Mouse (Mus musculus) granulocyte monocyte progenitor cell, adult 5-6 weeks (primary cell): ENCODE results near the gene Foxp1. TPM values are rescaled to one million over a fixed set of nuclear protein-coding genes. Genes with fewer than 3 reads are reported as not detected.

Experiments used
- ATAC-seq: replicated peaks from 2 replicates; pipeline ENCODE4 v1.8.0; 2016; ENCODE audit warnings: mild to moderate bottlenecking, moderate TSS enrichment, inconsistent platforms; ENCODE audit not compliant: poor library complexity, severe bottlenecking
- total RNA-seq, 2 experiments: library from RNA; stranded (forward) in 1 of 2; stranded (reverse) in 1 of 2; fragments of 200-712, 200-1000 nt in 1 of 2; fragments of >200 nt in 1 of 2; fragmentation: Nextera tagmentation in 1 of 2; gene quantifications; 2 replicates each; pipeline ENCODE4 v1.2.3; 2014 to 2017

Gene Foxp1
- 124 and 128 TPM in 2 replicates for total RNA-seq (2014; fragmentation: Nextera tagmentation)
- 62.0 and 68.5 TPM in 2 replicates for total RNA-seq (2017)

GRCm38 (mm10) chr6:99522359-99523108 lies at the start of gene Foxp1:
TSS of gene Foxp1 (minus strand) at chr6:99522721.
- ATAC-seq, result peak; percentile 27

DNA sequence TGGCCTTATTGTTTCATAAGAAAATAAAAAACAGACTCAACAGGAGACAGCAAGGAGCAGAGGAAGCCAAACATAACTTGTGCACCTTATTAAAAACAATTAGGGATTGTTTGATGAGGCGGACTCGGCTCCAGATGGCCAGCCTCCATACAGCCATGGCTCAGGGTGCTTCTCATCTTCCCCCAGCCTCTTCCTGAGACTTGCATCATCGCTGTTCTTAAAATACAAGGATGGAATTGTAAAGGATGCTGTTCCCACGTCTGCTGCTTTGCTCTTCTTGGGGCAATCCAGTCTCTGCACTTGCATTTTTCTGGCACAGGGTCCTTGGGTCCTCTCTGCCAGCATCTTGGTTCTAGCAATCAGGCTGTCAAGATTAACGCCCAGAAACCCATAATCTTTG lies 49.5 kb upstream of the Foxp1 start:
- ATAC-seq, result no peak

DNA sequence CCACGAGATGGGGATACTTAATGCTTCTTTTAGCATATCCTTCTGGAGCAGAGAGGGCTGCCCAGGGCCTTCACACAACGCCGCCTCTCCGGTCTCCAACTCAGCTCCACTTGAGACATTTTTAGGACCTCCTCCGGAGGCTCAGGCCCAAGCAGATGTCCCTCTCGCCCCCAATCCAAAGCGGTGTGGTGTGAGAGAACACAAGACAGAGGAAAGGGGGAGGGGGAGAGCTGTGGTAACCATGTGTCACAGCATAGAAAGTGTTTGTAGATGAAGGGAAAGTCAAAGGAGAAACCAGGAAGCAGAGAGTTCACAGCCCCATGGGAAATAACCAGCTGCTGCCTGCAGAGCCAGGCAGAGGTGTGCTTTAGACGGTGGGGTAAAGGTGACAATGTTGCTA lies 44.4 kb upstream of the Foxp1 start:
- no peak for ATAC-seq

GRCm38 (mm10) chr6:99564766-99565165 lies 42.2 kb upstream of the Foxp1 start:
- no peak for ATAC-seq

DNA sequence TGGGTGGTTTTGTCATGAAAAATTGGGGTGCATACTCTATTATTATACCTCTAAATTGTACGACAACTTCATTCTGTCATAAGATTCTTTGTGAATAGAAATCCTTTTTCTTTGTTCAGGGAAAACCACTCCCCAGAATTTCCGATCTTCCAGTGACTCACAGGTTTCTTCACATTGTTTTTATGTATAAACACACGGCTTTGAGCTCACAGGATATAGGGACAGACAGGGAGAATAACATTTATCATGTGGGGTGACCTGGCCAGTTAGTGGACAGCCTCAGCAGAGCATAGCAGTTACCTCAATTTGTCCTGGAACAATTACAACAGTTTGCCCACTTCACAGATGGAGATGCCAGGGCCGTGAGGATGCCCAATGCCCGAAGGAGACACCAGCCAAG lies 34.4 kb upstream of the Foxp1 start:
- ATAC-seq, result no peak

DNA sequence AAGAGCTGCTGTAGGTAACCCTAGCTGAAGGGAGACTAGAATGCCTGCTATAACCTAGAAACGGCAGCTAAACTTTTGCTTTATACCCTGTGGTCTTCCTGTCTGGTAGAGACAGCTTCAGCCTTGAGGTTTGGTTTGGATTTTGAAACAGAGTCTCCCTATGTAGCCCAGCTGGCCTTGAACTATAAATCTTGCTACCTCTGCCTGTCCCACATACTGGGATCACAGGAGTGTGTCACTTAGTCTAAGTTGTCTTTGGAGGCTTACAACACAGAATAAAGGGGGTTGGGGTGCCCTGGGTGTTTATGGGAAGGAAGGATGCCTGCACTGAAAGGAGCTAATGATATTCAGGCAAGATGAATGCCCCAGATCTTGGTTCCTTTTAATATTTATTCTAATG lies 30.3 kb upstream of the Foxp1 start:
- no peak for ATAC-seq

- no peak for ATAC-seq
Observed at GRCm38 (mm10) chr6:99546416-99546815, 23.9 kb upstream of the Foxp1 start.

- no peak for ATAC-seq
Observed at GRCm38 (mm10) chr6:99545437-99545836, 22.9 kb upstream of the Foxp1 start.

DNA sequence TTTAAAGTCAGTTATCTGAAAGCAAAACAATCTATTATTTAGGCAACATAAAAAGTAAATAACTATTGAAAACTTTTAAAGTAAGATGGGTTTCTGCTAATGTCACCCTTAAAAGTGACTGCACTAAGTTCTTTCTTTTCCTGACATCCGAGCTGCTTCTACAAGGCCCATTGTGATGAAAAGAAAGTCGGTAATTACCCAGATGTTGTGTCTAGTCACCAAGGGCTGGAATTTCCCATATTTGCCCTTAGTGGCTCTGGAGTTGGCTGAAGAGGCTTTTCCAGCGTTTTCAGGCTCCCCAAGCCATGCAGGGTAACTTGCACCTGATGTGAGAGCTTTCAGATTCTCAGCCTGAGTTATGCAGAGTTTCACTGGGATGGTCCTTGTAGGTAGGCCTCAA lies 18.6 kb upstream of the Foxp1 start:
- ATAC-seq, result no peak

- ATAC-seq, result no peak
Observed at GRCm38 (mm10) chr6:99540653-99541052, 18.1 kb upstream of the Foxp1 start.

GRCm38 (mm10) chr6:99540146-99540545 lies 17.6 kb upstream of the Foxp1 start:
- no peak for ATAC-seq

DNA sequence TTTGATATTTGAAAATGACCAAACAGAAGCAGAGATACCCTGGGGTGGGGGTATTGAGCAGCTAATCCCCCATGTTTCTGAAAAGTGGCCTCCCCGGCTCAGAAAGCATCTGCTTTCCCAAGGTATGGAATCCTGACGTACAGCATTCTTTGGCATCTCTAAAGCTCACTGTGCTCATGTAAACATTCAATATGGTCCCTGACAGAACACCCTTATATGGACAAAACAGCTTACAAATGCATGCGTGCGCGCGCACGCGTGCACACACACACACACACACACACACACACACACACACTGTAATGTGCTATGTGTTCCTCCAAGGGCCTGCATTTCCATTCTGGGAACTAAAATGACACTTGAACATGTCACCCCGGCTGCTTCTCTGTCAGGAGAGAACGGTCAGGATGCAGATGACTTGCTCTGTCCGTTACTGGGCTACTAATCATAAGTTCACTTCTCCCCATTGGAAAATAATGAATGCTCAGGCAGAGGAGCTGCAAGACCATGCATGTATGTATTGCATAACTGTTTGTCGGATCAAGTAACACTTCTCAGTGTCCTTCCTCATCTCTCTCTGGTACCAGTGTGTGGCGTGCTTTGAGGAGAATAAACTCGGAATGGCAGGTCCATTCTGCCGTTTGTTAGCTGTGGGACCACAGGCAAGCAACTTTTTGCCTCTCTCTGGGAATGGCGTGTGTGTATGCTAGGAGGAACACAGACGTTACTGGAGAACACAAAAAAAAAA lies 15.8 kb upstream of the Foxp1 start:
- ATAC-seq, result peak; percentile 71

DNA sequence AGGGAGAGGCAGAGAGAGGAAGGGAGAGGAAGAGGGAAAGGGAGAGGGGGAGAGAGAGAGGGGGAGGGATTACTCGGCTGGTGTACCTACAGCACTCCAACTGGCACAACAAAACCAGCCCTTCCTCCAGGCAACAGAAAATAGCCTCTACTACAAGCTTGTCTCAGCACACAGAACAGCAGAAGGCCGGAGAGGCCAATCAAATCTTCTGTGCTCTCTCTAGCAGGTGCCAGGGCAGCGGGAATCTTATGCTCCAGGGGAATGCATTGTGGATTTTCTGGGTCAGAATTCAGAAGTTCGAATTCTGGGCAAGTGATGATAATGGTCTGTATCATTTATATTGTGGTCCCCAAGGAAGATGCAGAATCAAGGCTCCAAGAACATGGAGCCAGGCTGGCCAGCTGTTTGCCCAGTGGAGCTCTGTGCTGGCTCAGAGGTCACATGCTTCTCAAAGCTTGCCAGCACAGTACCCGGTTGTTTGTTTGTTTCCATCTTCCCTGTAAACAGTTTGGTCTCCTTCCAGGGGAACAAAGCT lies 11.8 kb upstream of the Foxp1 start:
- ATAC-seq, result no peak

GRCm38 (mm10) chr6:99532458-99532857 lies 9.9 kb upstream of the Foxp1 start:
- ATAC-seq, result peak; percentile 53

DNA sequence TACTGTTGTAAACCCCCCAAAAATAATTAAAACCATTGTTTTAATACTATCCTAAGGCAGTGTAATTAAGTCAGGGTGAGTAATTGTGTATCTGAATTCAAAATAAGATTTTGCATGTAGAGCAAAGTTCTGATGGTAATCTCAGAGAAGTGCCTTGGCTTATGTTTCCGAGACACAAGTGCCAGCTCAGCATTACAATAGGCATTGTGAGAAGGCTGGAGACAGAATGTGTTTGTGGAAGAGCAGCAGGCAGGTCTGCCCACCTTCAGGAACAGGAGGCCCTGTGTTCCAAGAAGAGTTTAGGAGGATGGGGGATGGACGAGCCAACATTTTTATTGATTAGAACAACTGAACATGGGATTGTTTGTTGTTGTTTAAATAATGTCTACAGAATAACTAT lies 6.5 kb upstream of the Foxp1 start:
- ATAC-seq, result no peak

GRCm38 (mm10) chr6:99527457-99528105 lies 5.1 kb upstream of the Foxp1 start:
- no peak for ATAC-seq

DNA sequence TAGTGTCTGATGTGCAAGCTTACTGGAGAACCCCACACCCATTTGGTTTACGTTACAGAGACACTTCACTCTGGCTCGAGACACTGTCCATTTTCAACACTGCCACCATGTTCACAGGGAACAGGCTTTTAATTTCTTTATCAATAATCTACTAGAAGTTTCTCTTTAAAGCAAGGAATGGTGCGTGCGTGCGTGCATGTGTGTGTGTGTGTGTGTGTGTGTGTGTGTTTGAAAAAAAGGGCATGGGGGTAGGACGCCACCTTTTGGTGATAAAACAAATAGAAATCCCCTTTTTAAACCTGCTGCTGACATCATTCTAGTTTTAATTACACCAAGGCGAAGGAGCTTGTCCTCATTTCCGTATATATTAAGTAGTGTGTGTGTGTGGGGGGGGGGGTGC lies 2.8 kb upstream of the Foxp1 start:
- no peak for ATAC-seq

DNA sequence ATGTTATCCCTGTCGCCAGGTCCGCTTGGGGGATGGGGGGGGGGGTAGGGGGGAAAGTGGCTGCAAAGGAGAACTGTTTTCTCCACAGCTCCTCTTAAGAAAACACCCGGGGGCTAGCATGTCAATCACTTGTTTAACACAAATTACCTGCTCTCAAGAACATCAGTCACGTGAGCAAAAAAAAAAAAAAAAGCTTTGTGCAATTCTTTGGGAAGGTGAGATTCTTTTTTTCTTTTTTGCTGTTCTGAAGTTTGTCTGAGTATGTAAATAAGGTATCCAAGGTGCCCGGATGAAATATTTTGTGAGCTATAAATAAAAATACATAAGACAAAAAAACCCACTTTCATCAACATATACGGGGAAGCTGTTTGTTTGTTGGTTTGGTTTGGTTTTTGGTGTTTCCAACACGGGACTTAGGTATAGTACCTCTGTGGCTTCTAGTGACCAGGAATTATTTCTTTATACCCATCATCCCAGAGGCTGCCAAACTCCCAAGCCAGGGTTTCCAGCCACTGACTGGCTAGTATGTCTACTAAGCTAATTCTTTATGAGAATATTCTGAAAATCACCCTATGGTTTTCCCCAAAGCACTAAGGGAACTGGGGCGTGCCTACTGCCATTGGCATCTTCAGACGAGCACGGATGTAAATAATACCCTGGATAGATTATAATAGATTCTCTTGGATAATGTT lies 1.3 kb upstream of the Foxp1 start:
- no peak for ATAC-seq

DNA sequence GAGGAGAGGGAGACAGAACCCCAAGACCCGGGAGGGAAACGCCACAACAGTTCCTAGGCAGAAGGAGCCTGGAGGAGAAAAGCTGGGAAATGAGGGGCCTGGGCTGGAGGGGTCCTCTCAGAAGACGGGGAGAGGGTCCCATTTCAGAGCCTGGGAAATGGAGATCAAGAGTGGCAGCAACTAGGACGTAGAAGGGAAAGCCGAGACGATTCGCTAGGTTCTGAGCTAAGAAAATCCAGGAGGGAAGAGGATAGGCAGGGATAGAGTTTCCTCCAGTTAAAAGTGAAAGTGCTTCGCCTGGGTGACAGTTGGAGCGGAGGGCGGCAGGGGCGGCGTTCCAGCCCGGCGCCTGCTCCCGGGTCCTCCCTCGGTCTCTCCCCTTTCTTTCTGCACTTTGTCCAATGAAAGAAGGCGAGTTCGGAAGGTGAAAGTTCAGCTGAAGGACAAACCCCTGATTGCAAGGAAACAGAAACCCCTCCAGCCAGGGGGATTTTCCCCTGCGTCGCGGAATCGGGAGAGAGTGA lies 650 bp upstream of the Foxp1 start:
- ATAC-seq, result peak; percentile 36

DNA sequence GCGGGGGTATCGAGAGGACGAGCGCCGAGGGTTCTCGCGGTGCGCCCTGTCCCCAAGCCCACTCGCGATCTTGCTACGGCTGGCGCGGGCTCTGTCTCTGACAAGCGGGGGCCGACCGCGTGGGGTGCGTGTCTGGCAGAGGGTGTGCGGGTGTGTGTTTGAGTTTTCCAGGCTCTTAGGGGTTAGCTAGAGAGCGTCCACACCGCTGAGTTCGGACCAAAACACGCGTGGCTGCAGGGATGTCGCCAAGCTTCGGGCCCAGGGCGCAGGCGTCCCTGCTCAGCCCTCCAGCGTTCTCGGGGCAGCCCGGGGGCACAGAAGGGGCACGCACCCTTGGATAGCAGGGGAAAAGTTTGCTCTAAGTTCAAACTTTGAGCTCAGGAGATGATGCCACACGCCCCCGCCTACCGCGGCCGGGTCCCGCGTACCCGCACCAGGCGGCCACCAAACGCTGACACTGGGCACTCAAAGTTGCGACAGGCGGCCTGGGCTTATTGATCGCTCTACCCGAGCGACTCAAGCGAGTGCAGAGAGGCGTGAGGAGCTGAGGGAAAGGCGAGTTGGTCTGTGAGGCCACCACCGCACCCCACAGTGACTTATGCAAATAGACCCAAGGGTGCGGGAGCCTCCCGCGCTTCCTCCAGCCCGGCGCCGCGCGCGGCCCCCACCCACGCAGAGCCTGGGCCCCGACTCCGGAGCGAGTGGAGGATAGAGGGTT lies 721 bp downstream of the Foxp1 start:
- ATAC-seq, result peak; percentile 25
